Mouse (Mus musculus) heart, embryonic 11.5 days (tissue): ENCODE results near the gene Snrpd3. TPM values are rescaled to one million over a fixed set of nuclear protein-coding genes. Genes with fewer than 3 reads are reported as not detected.
"Not testable (repeated sequence)": the region's sequence is repeated elsewhere in the genome, so short reads cannot be mapped to it uniquely, and the experiment has no call there.

ENCODE experiments used
- ATAC-seq: fragments of 200-750 bp; cut with Nextera tagmentation; replicated peaks from 2 replicates; pipeline ENCODE4 v1.8.0; 2017; ENCODE audit warnings: moderate library complexity; ENCODE audit not compliant: insufficient number of reproducible peaks, low FRiP score, low TSS enrichment
- H3K27ac ChIP-seq: fragments of 300-500 bp; sonication (generic); 2 replicates; pipeline ENCODE4 v1.5.1; 2014; ENCODE audit warnings: mild to moderate bottlenecking, low read depth, low read length
- H3K27me3 ChIP-seq: fragments of 300-500 bp; sonication (generic); 2 replicates; pipeline ENCODE4 v1.6.1; 2014; ENCODE audit warnings: mild to moderate bottlenecking, low read length, mixed read lengths; ENCODE audit not compliant: control insufficient read depth, insufficient read depth
- H3K36me3 ChIP-seq: fragments of 300-500 bp; sonication (generic); 2 replicates; pipeline ENCODE4 v1.6.1; 2014; ENCODE audit warnings: mild to moderate bottlenecking, low read length, moderate library complexity, mixed read lengths; ENCODE audit not compliant: control insufficient read depth, insufficient read depth
- H3K4me1 ChIP-seq: fragments of 300-500 bp; sonication (generic); 2 replicates; pipeline ENCODE4 v1.6.1; 2014; ENCODE audit warnings: low read length; ENCODE audit not compliant: control insufficient read depth, insufficient read depth
- H3K4me2 ChIP-seq: fragments of 300-500 bp; sonication (generic); 2 replicates; pipeline ENCODE4 v1.6.1; 2014; ENCODE audit warnings: mild to moderate bottlenecking, moderate library complexity
- H3K4me3 ChIP-seq: fragments of 300-500 bp; sonication (generic); 2 replicates; pipeline ENCODE4 v1.5.1; 2014; ENCODE audit warnings: low read depth, low read length
- H3K9ac ChIP-seq: fragments of 300-500 bp; sonication (generic); 2 replicates; pipeline ENCODE4 v1.6.1; 2014; ENCODE audit warnings: mild to moderate bottlenecking, low read depth, low read length, moderate library complexity
- H3K9me3 ChIP-seq: fragments of 300-500 bp; sonication (generic); replicated peaks from 2 replicates; pipeline ENCODE4 v1.6.1; 2016; ENCODE audit warnings: low read length; ENCODE audit not compliant: control insufficient read depth
- WGBS: fragments of 180-500 bp; shearing (Covaris S2); extraction: QIAGEN DNeasy Blood & Tissue Kit; methylation state at CpG from one replicate; pipeline ENCODE4 v1.1.7; 2014; ENCODE audit not compliant: insufficient replicate concordance; 5-methylcytosine and 5-hydroxymethylcytosine counted together
- polyA plus RNA-seq: library from polyadenylated mRNA; unstranded; fragments of >200 nt; fragmentation: Nextera tagmentation; extraction: Ambion mirVana; gene quantifications from 2 replicates; pipeline ENCODE4 v1.2.1, GENCODE M21; 2014

Gene Snrpd3
- 121 and 141 TPM in 2 replicates for polyA plus RNA-seq

DNA sequence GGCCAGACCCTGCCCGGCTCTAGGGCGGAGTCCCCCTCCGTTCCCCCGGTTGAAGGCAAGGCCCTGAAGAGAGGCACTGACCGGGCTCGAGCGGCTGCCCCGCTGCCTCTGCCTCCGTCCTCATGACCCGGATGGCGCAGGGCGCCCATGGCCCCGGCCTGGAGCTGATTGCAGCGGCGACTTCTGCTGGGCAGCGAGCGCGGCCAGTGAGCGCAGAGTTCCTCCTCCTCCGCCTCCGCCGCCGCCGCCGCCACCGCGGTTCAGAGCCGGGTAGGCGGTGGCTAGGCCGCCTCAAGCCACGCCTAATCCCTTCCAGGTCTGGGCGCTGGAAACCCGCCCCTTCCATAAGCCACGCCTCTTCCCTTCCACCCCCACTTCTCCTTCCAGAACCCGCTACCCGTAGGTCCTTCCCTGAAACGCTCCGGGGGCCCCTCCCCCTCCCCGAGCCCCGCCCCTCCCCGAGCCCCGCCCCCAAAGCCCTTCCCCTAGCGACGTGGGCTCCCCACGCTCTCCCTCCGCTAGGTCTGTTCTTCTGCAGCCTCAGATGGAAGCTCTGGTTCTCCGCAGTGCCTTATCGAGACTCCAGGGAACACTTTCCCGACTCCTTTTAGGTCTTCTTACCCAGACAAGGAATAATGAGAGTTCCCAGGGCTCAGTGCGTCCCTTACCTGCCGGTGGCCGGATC, at the start of gene Snrpd3:
Gene Snrpd3 (plus strand): TSS at position 479 of the 685 bp plus-strand sequence.
- Histone ChIP-seq H3K9me3 (no peaks in the 10 kb centered on the region), H3K4me1 (peaks cover 29% of the 10 kb centered on the region), H3K27me3 (no peaks in the 10 kb centered on the region), H3K27ac (peak within 1 kb of the TSS; percentile 89), H3K4me3 (peak within 1 kb of the TSS; percentile 93), H3K4me2 (peak within 1 kb of the TSS; percentile 88), H3K9ac (peak within 1 kb of the TSS; percentile 94), H3K36me3 (peaks cover 13% of the 10 kb centered on the region)
- 1% methylated on average over 36 of the region's 52 CpGs for WGBS
- ATAC-seq: peak; percentile 97

DNA sequence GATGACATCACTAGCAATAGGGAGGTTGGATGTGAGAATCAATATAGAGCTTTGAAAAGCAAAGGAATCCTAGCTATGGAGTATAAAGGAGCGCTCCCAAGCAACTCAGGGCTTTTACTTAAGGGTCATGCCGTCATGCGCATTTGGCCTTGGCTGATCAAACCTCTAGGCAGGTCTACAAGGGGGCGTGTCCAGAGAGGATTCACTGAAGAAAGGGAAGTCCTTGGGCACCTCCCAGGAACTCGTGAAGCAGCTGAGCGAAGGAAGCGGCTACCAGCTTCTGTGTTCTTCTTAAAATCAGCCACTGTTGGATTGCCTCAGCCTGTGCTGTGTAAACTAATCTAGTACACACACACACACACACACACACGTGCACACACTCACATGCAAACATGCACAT, 43.9 kb upstream of the Snrpd3 start:
- H3K4me2 ChIP-seq: no peak overlapping the region
- no peaks in the 10 kb centered on the region for H3K36me3 ChIP-seq
- H3K9ac ChIP-seq: no peak overlapping the region
- ATAC-seq: no peak
- H3K27ac ChIP-seq: no peak overlapping the region
- no peak overlapping the region for H3K4me3 ChIP-seq
- 73% methylated on average over 8 of the region's 8 CpGs for WGBS
- no peaks in the 10 kb centered on the region for H3K9me3 ChIP-seq
- H3K4me1 ChIP-seq: peaks cover 5% of the 10 kb centered on the region; the same call in 1 of the 2 replicates
- no peaks in the 10 kb centered on the region for H3K27me3 ChIP-seq

DNA sequence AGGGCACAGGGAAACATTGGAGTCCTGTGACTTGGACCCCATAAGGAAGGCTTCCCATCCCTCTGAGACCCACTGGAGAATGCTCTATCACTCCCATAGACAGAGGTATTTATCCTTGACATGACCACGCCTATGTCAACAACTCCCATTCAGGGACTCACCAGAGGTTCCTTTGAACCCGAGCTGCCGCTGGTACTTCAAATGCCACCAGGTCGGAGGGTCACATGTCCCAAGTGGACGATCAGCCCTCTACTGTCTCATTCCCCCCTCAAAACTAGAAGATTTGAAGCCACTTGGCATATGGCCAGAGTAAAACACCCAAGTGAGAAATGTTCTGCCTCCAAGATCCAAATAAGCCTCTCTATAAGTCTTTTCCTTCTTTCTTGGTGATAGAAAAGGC, 42.8 kb upstream of the Snrpd3 start:
- Histone ChIP-seq H3K4me1 (peaks cover 5% of the 10 kb centered on the region; the same call in 1 of the 2 replicates), H3K4me3 (no peak overlapping the region), H3K36me3 (no peaks in the 10 kb centered on the region), H3K9ac (no peak overlapping the region), H3K27ac (no peak overlapping the region), H3K27me3 (no peaks in the 10 kb centered on the region), H3K4me2 (no peak overlapping the region), H3K9me3 (no peaks in the 10 kb centered on the region)
- no peak for ATAC-seq
- WGBS: 29% methylated on average over 5 of the region's 5 CpGs

DNA sequence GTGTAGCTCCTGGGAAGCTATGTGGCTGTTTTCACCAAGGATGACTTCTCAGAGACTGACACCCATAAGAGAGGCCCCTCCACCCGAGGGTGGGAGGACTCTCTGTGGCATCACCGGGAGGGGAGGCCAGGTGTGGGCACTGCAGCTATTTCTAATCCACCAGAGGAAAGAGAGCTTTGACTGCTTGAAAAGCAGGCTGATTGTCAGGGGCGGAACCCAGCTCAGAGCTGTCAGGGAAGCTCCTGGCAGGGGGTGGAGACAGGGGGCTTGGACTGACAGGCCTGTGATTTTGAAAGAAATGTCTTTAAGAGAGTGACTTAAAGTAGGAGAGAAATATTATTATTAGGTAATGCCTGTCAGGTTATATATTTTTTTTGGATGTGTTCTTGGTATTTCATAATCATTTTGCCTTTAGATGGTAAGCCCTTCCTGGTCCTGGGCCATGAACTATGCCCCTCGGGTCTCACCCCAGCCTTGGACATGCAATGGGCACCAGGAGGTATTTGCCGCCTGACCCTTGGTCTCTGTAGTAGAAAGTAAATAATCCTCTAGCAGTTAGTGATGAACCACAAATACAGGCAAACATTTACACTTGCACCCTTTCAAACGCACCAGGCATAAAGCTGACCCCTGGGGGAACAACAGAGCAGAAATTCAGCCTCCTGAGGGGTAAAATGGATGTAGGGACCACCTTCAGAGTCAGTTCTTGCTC, 42.1 kb upstream of the Snrpd3 start:
- H3K27me3 ChIP-seq, H3K9ac ChIP-seq, H3K9me3 ChIP-seq, H3K4me3 ChIP-seq, H3K27ac ChIP-seq, ATAC-seq, H3K4me1 ChIP-seq, H3K36me3 ChIP-seq, H3K4me2 ChIP-seq: not testable (repeated sequence)
- WGBS: 39% methylated on average over 4 of the region's 6 CpGs

DNA sequence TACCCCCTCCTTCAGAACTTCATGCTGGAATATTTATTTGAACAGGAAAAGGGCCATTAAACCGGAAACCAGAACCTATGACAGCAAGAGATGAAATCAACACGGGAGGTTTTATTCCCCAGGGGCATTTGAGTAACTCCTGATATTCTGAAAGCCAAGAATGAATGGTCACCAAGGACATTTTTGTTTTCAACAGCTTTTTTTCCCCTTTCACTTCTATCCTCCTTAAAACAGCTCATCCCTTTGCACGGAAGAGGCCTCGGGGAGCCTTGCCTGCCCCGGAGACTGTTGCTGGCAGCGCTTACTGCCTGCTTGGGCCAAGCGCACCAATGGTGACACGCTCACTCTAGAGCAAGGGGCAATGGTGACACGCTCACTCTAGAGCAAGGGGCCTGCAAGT, 40.3 kb upstream of the Snrpd3 start:
- no peaks in the 10 kb centered on the region for H3K9me3 ChIP-seq
- no peak overlapping the region for H3K4me2 ChIP-seq
- no peaks in the 10 kb centered on the region for H3K27me3 ChIP-seq
- H3K36me3 ChIP-seq: no peaks in the 10 kb centered on the region
- peaks cover 5% of the 10 kb centered on the region; the same call in 1 of the 2 replicates for H3K4me1 ChIP-seq
- no peak overlapping the region for H3K27ac ChIP-seq
- H3K4me3 ChIP-seq: no peak overlapping the region
- H3K9ac ChIP-seq: no peak overlapping the region
- WGBS: 78% methylated on average over 9 of the region's 9 CpGs
- ATAC-seq: no peak

DNA sequence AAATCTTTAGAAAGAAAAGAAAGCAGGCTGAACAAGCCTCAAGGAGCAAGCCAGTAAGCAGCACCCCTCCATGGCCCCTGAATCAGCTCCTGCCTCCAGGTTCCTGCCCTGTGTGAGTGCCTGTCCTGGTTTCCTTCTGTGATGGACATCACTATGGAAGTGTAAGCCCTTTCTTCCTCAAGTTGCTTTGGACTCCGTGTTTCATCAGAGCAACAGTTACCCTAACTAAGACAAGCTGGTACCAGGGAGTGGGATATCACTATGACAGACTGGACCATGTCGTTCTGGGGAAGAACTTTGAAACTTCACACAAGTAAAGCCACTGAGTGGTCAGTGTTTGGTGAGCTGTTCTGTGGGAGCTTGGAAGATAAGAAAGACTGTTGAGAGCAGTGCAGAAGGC, 37.4 kb upstream of the Snrpd3 start:
- Histone ChIP-seq H3K27me3 (no peaks in the 10 kb centered on the region), H3K9ac (no peak overlapping the region), H3K4me3 (no peak overlapping the region), H3K27ac (no peak overlapping the region), H3K4me1 (peaks cover under 1% of the 10 kb centered on the region; the same call in 1 of the 2 replicates), H3K36me3 (no peaks in the 10 kb centered on the region), H3K9me3 (no peaks in the 10 kb centered on the region), H3K4me2 (no peak overlapping the region)
- WGBS: 71% methylated on average over 2 of the region's 2 CpGs
- no peak for ATAC-seq

DNA sequence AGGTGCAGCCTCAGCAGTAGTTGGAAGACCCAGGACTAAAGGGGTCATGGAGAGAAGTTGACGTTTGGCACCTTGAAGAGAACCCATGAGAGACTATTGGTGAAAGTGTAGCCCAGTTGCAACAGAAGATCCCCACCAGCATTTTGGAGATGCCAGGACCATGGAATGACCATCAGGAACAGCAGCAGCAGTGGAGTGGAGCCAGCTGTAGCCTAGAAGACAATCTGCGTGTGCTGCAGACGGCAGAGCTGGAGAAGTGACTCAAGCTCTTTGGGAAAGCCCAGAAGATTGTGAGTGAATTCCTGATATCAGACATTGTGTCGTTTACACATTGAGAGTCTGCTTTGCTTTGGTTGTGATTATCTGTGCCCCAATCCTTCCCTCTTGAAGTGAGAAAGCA, 35.6 kb upstream of the Snrpd3 start:
- H3K36me3 ChIP-seq: no peaks in the 10 kb centered on the region
- H3K27me3 ChIP-seq: no peaks in the 10 kb centered on the region
- H3K27ac ChIP-seq: no peak overlapping the region
- no peaks in the 10 kb centered on the region for H3K9me3 ChIP-seq
- H3K9ac ChIP-seq: no peak overlapping the region
- ATAC-seq: no peak
- no peaks in the 10 kb centered on the region for H3K4me1 ChIP-seq
- no peak overlapping the region for H3K4me2 ChIP-seq
- no peak overlapping the region for H3K4me3 ChIP-seq
- 53% methylated on average over 4 of the region's 4 CpGs for WGBS

DNA sequence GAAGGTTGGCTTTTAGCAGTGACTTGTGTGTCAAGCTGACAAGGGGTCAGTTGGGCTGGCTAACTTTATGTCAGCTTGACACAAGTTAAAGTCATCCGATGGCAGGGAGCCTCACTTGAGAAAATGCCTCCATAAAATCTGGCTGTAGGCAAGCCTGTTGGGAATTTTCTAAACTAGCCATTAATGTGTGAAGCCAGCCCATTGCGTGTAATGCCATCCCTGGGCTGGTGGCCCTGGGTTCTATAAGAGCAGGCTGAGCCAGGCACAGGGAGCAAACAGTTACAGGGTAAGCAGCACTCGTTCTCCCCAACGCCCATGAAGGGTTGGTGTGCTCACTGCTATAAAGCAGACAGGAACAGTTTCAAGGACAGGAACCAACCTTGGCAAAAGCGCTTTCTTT, 35.1 kb upstream of the Snrpd3 start:
- H3K36me3 ChIP-seq: no peaks in the 10 kb centered on the region
- H3K27me3 ChIP-seq: no peaks in the 10 kb centered on the region
- no peaks in the 10 kb centered on the region for H3K9me3 ChIP-seq
- H3K9ac ChIP-seq: no peak overlapping the region
- WGBS: 81% methylated on average over 5 of the region's 5 CpGs
- no peaks in the 10 kb centered on the region for H3K4me1 ChIP-seq
- no peak overlapping the region for H3K4me2 ChIP-seq
- no peak overlapping the region for H3K4me3 ChIP-seq
- no peak for ATAC-seq
- H3K27ac ChIP-seq: no peak overlapping the region
